Mouse (Mus musculus): ENCODE data around the gene Tbx15. TPM values are rescaled to one million over a fixed set of nuclear protein-coding genes. Genes with fewer than 3 reads are reported as not detected.
A peak's percentile ranks its signal among the peaks of the same experiment; 100 is the strongest.
"Not testable (repeated sequence)": the region's sequence is repeated elsewhere in the genome, so short reads cannot be mapped to it uniquely, and the experiment has no call there.

The Tbx15 gene
- polyA plus RNA-seq, 1 experiment from 2014 or later = not detected

DNA sequence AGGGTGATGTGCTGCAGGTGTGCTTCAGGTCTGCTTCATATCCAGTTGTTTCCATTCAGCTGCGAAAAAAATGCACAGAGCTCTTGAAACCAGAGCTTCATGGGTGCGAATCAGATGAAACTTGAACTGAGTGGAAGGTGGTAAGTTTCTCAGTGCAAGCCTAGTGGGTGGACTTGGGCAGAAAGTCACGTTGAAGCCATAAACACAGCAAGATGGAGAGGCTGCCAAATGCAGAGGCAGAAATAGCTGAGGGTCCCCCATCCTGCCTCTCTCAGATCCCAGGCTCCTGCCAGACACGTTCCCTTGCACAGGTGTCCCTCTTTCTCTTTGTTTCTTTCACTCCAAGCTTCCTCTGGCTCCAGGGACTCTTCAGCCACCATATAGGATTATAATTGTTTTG is 41.3 kb downstream of the Tbx15 start:
- 24% methylated on average over 4 of the region's 4 CpGs for WGBS
- Histone ChIP-seq H3K4me1 (replicated peaks; ENCODE audit: insufficient read depth, low read length) (no peaks in the 10 kb centered on the region), H3K27ac (no peak overlapping the region), H3K9me3 (replicated peaks; ENCODE audit: low read length) (no peaks in the 10 kb centered on the region), H3K4me2 (ENCODE audit: low read length) (no peak overlapping the region), H3K27me3 (ENCODE audit: insufficient read depth, low read length) (no peaks in the 10 kb centered on the region), H3K9ac (ENCODE audit: low read depth, low read length) (no peak overlapping the region), H3K4me3 (replicated peaks; ENCODE audit: low read depth, low read length) (no peak overlapping the region), H3K36me3 (ENCODE audit: insufficient read depth, low read length) (no peaks in the 10 kb centered on the region)
- ATAC-seq (replicated peaks; ENCODE audit: low FRiP score, low read depth) (no peak), DNase-seq (ENCODE audit: low spot score) (no peak)
- TF ChIP-seq CTCF (IDR thresholded peaks at IDR 0.05; ENCODE audit: low read depth) = no peak

GRCm38 (mm10) chr3:99288302-99288701 is 48.1 kb downstream of the Tbx15 start:
- H3K9me3 ChIP-seq (replicated peaks; ENCODE audit: low read length) = no peaks in the 10 kb centered on the region
- no peaks in the 10 kb centered on the region for H3K4me1 ChIP-seq (replicated peaks; ENCODE audit: insufficient read depth, low read length)
- H3K27ac ChIP-seq = no peak overlapping the region
- H3K4me2 ChIP-seq (ENCODE audit: low read length) = no peak overlapping the region
- H3K4me3 ChIP-seq (replicated peaks; ENCODE audit: low read depth, low read length) = no peak overlapping the region
- no peak for DNase-seq (ENCODE audit: low spot score)
- no peaks in the 10 kb centered on the region for H3K36me3 ChIP-seq (ENCODE audit: insufficient read depth, low read length)
- no peak overlapping the region for H3K9ac ChIP-seq (ENCODE audit: low read depth, low read length)
- no peaks in the 10 kb centered on the region for H3K27me3 ChIP-seq (ENCODE audit: insufficient read depth, low read length)
- WGBS = 44% methylated on average over 2 of the region's 2 CpGs
- peak; percentile 50; the same call in 1 of the 2 replicates for TF ChIP-seq CTCF (IDR thresholded peaks at IDR 0.05; ENCODE audit: low read depth)
- ATAC-seq (replicated peaks; ENCODE audit: low FRiP score, low read depth) = no peak

GRCm38 (mm10) chr3:99290064-99290702 is 50.0 kb downstream of the Tbx15 start:
- 13% methylated on average over 6 of the region's 6 CpGs for WGBS
- Histone ChIP-seq H3K27me3 (ENCODE audit: insufficient read depth, low read length) (no peaks in the 10 kb centered on the region), H3K4me3 (replicated peaks; ENCODE audit: low read depth, low read length) (no peak overlapping the region), H3K4me1 (replicated peaks; ENCODE audit: insufficient read depth, low read length) (no peaks in the 10 kb centered on the region), H3K36me3 (ENCODE audit: insufficient read depth, low read length) (no peaks in the 10 kb centered on the region), H3K4me2 (ENCODE audit: low read length) (no peak overlapping the region), H3K27ac (no peak overlapping the region), H3K9me3 (replicated peaks; ENCODE audit: low read length) (no peaks in the 10 kb centered on the region), H3K9ac (ENCODE audit: low read depth, low read length) (no peak overlapping the region)
- DNase-seq (ENCODE audit: low spot score) (peak; percentile 80), ATAC-seq (replicated peaks; ENCODE audit: low FRiP score, low read depth) (peak; percentile 74)
- TF ChIP-seq CTCF (IDR thresholded peaks at IDR 0.05; ENCODE audit: low read depth) = no peak

GRCm38 (mm10) chr3:99290878-99291277 is 50.7 kb downstream of the Tbx15 start:
- no peak overlapping the region for H3K4me3 ChIP-seq (replicated peaks; ENCODE audit: low read depth, low read length)
- no peaks in the 10 kb centered on the region for H3K36me3 ChIP-seq (ENCODE audit: insufficient read depth, low read length)
- H3K9me3 ChIP-seq (replicated peaks; ENCODE audit: low read length) = no peaks in the 10 kb centered on the region
- H3K4me2 ChIP-seq (ENCODE audit: low read length) = no peak overlapping the region
- DNase-seq (ENCODE audit: low spot score) (no peak), ATAC-seq (replicated peaks; ENCODE audit: low FRiP score, low read depth) (no peak)
- no peak overlapping the region for H3K27ac ChIP-seq
- H3K27me3 ChIP-seq (ENCODE audit: insufficient read depth, low read length) = no peaks in the 10 kb centered on the region
- no peaks in the 10 kb centered on the region for H3K4me1 ChIP-seq (replicated peaks; ENCODE audit: insufficient read depth, low read length)
- WGBS = 54% methylated on average over 2 of the region's 2 CpGs
- H3K9ac ChIP-seq (ENCODE audit: low read depth, low read length) = no peak overlapping the region
- TF ChIP-seq CTCF (IDR thresholded peaks at IDR 0.05; ENCODE audit: low read depth) = no peak

DNA sequence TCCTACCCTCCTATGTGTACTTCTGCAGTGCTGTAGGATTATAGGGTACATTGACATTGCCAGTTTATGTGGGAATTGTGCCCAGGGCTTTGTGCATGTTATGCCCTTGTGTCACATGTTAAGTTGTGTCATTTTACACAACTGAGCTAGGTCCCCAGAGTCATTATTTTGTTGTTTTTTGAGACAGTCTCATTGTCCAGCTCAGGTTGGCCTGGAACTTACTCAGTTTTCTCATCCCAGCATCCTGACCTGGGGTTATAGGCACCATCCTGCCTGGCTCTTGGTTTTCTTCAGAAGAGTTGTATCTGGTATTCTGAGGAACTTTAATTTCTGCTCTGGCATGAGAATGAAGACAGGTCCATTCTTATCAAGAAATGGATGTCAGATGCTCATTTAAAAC is 51.2 kb downstream of the Tbx15 start:
- Histone ChIP-seq H3K27me3 (ENCODE audit: insufficient read depth, low read length) (no peaks in the 10 kb centered on the region), H3K27ac (no peak overlapping the region), H3K9ac (ENCODE audit: low read depth, low read length) (no peak overlapping the region), H3K4me2 (ENCODE audit: low read length) (no peak overlapping the region), H3K4me1 (replicated peaks; ENCODE audit: insufficient read depth, low read length) (no peaks in the 10 kb centered on the region), H3K9me3 (replicated peaks; ENCODE audit: low read length) (no peaks in the 10 kb centered on the region), H3K4me3 (replicated peaks; ENCODE audit: low read depth, low read length) (no peak overlapping the region), H3K36me3 (ENCODE audit: insufficient read depth, low read length) (no peaks in the 10 kb centered on the region)
- no peak for ATAC-seq (replicated peaks; ENCODE audit: low FRiP score, low read depth)
- no peak for TF ChIP-seq CTCF (IDR thresholded peaks at IDR 0.05; ENCODE audit: low read depth)
- DNase-seq (ENCODE audit: low spot score) = no peak

DNA sequence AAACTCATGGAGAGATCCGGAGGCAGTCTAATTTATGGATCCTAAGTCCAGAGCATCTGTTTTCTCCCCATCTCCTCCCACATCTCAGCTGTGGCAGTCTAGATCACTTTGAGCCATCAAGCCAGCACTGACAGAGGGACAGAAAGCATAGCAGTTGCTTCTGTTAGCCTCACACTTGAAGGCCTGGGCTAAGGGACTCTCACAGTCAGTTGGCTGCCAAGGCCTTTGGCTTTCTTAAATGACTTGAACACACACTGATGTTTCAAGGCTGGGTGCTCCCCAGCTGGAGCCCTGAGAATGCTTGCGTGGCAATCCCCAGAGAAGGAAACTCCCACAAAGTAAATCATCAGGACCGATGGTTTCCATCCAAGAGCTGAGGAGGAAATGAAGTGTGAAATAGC is 52.4 kb downstream of the Tbx15 start:
- Histone ChIP-seq H3K4me3 (replicated peaks; ENCODE audit: low read depth, low read length) (no peak overlapping the region), H3K36me3 (ENCODE audit: insufficient read depth, low read length) (no peaks in the 10 kb centered on the region), H3K4me1 (replicated peaks; ENCODE audit: insufficient read depth, low read length) (no peaks in the 10 kb centered on the region), H3K9me3 (replicated peaks; ENCODE audit: low read length) (no peaks in the 10 kb centered on the region), H3K9ac (ENCODE audit: low read depth, low read length) (no peak overlapping the region), H3K27me3 (ENCODE audit: insufficient read depth, low read length) (no peaks in the 10 kb centered on the region), H3K4me2 (ENCODE audit: low read length) (no peak overlapping the region), H3K27ac (no peak overlapping the region)
- 22% methylated on average over 3 of the region's 3 CpGs for WGBS
- TF ChIP-seq CTCF (IDR thresholded peaks at IDR 0.05; ENCODE audit: low read depth) = no peak
- ATAC-seq (replicated peaks; ENCODE audit: low FRiP score, low read depth) = no peak
- peak; percentile 53 for DNase-seq (ENCODE audit: low spot score)

DNA sequence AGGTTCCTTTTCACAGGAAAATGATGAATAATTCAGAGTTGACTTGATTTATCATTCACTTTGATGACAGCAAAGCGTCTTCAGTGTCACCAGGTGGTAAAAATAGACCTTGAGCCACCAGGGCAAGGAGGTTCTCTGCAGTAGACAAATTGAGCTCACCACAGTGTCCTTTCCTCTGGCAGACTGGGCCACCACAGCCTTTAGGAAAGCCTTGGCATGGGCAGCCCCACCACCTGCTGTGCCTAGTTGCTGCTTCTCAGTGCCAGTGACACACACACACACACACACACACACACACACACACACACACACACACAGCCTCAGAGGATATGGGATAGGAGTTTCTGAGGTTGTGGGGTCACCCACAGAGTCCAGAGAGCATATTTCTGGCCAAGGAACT is 54.0 kb downstream of the Tbx15 start:
- not testable (repeated sequence) for H3K36me3 ChIP-seq (ENCODE audit: insufficient read depth, low read length); H3K27ac ChIP-seq; H3K27me3 ChIP-seq (ENCODE audit: insufficient read depth, low read length); H3K4me1 ChIP-seq (replicated peaks; ENCODE audit: insufficient read depth, low read length); H3K4me2 ChIP-seq (ENCODE audit: low read length); H3K9me3 ChIP-seq (replicated peaks; ENCODE audit: low read length); DNase-seq (ENCODE audit: low spot score); H3K4me3 ChIP-seq (replicated peaks; ENCODE audit: low read depth, low read length); ATAC-seq (replicated peaks; ENCODE audit: low FRiP score, low read depth); H3K9ac ChIP-seq (ENCODE audit: low read depth, low read length)
- WGBS = 68% methylated on average over 1 of the region's 1 CpGs

Measured in kidney, postnatal 0 days (tissue).